Mouse (Mus musculus): ENCODE data around the gene Naa50.

The Naa50 gene

DNA sequence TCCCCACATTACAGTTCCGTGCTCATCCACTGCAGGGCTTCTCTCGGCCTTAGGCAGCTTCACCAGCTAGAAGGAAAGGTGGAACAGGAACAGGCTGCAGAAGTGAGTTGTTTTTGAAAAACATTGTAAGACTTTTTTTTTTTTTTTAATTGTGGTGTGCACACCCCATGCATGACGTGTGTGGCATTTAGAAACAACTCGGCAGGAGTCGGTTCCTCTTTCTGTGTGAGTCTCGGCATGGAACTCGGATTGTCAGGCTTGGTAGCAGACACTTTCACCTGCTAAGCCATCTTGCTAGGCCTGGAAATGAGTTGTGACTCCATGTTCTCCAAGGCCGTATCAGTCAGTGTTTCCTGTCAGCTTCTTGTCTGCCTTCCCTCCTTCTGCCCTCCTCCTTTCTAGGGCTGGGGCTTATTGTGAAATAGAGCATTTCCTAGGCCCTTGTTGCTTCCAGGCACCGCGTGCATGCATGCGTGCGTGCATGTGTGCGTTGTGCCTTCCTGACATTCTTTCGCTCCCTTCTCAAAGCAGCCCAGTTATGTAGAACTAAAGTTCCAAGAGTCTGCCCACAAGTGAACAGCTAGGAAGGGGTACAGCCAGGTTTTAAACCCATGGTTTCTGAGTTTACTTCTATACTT is 59.6 kb downstream of the Naa50 start:
- DNase-seq (ENCODE audit: low read depth, low spot score): no peak

- no peak for DNase-seq (ENCODE audit: low read depth, low spot score)
These were observed 60.5 kb downstream of the Naa50 start for GRCm38 (mm10) chr16:44200146-44200545.

GRCm38 (mm10) chr16:44204331-44204730 is 64.7 kb downstream of the Naa50 start:
- no peak for DNase-seq (ENCODE audit: low read depth, low spot score)

DNA sequence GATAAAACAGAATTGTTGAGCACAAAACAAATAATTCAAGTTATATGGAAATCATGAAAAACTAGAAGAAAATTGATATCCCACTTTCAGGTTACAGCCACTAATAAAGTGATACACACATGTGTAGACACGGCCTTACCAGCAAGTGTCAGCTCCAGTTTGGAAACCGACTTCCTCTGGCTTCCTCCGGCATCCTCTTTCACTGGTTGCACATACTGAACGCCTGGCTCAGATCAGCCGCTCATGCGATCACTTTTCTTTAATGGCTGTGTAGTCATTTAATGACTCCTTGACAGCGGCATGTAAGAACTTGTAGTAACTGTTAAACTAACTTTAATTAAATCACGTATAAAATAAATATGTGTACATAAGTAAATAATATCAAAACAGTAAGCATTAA is 66.3 kb downstream of the Naa50 start:
- no peak for DNase-seq (ENCODE audit: low read depth, low spot score)

DNA sequence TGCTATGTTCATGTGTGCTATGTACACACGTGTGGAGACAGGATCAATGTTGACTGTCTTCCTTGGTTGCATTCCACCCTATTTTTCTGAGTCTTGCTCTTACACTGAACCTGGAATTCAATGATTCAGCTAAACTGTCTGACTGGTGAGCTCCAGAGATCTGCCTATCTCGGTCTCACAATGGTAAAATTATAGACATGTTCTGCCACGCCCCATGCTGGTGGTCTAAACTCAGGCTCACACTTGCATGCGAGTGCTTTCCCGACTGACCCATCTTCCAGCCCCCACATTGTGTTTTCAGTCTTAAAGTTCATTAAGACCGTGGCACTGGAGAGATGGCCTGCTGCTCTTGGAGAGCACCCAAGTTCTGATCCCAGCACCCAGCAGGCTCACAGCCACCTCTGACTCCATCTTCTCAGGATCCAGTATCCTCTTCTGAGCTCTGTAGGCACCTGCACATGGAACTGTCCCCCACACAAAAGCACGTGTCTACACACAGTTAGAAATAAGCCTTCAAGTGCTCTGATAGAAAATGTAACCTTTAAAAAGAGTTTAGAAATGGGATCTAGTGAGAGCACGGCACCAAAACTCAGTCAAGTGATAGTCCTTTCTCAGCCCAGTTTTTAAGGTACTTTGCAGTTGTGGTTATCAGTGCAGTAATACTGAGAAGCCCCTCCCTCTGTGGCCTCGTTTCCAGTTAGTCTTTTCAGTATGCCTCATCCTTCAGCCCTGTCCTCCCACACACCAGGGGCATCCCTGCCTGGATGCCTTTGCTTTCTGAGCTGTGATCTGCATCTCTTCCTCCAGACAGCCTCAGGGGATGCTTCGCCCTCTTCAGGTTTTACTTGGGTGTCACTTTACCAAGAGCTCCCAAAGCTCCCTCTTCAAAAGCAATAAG is 70.8 kb downstream of the Naa50 start:
- DNase-seq (ENCODE audit: low read depth, low spot score): no peak

DNA sequence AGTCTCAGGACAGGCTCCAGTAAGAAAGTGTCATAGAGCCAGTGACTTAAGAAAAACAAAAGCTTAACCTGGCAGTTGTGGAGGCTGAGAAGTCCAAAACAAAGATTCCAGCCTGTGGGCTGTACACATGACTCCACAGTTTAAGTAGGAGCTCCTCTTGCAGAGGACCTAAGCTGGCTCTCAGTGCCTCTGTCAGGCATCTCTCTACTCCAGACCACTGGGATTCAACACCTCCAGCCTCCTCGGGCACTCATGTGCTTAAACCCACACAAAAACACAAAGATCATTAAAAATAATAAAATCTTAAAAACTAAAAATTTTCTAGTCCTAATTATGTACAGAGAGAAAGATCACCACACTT is 71.4 kb downstream of the Naa50 start:
- DNase-seq (ENCODE audit: low read depth, low spot score): no peak

GRCm38 (mm10) chr16:44212703-44213102 is 73.1 kb downstream of the Naa50 start:
- DNase-seq (ENCODE audit: low read depth, low spot score): no peak
